Mouse (Mus musculus) myocyte (in vitro differentiated cells): ENCODE data around the gene Auts2. TPM values are rescaled to one million over a fixed set of nuclear protein-coding genes. Genes with fewer than 3 reads are reported as not detected.

Source experiments
- H3K27me3 ChIP-seq: one replicate; pipeline ENCODE4 v1.6.1; 2011; ENCODE audit not compliant: control insufficient read depth, insufficient read depth, insufficient read length
- H3K36me3 ChIP-seq: one replicate; pipeline ENCODE4 v1.6.1; 2011; ENCODE audit not compliant: control insufficient read depth, insufficient read depth
- H3K4me2 ChIP-seq: one replicate; pipeline ENCODE4 v1.6.1; 2011; ENCODE audit warnings: low read depth, control low read depth
- H3K4me3 ChIP-seq: one replicate; pipeline ENCODE4 v1.5.1; 2011; ENCODE audit warnings: mild to moderate bottlenecking, control low read depth, moderate library complexity
- H3K79me2 ChIP-seq: one replicate; pipeline ENCODE4 v1.6.1; 2011; ENCODE audit not compliant: control insufficient read depth, insufficient read depth
- H3ac ChIP-seq: one replicate; pipeline ENCODE4 v1.6.1; 2011; ENCODE audit not compliant: control insufficient read depth, insufficient read length
- CEBPB ChIP-seq: IDR thresholded peaks from 2 replicates; pipeline ENCODE4 v1.6.1; 2011; ENCODE audit warnings: mild to moderate bottlenecking, moderate library complexity; ENCODE audit not compliant: poor library complexity, insufficient read depth, severe bottlenecking
- E2F4 ChIP-seq: IDR thresholded peaks from one replicate; pipeline ENCODE4 v1.6.1; 2011; ENCODE audit warnings: mild to moderate bottlenecking, control low read depth, moderate library complexity; ENCODE audit not compliant: insufficient read depth
- MAX ChIP-seq: IDR thresholded peaks from one replicate; pipeline ENCODE4 v1.6.1; 2011; ENCODE audit warnings: low read depth, mild to moderate bottlenecking, control low read depth
- MYOD1 ChIP-seq, 3 experiments: IDR thresholded peaks; one replicate each; pipeline ENCODE4 v1.6.1; 2011; ENCODE audit warnings: control low read depth in 2 of 3, low read depth in 2 of 3, mild to moderate bottlenecking in 2 of 3, moderate library complexity in 1 of 3; ENCODE audit not compliant: insufficient read length in 2 of 3, control insufficient read depth in 1 of 3
- MYOG ChIP-seq, 3 experiments: IDR thresholded peaks; one replicate each; pipeline ENCODE4 v1.6.1; 2011; ENCODE audit warnings: control low read depth in 2 of 3, low read depth in 2 of 3, mild to moderate bottlenecking in 2 of 3; ENCODE audit not compliant: insufficient read length in 2 of 3, control insufficient read depth in 1 of 3, insufficient read depth in 1 of 3
- POLR2A ChIP-seq: IDR thresholded peaks from one replicate; pipeline ENCODE4 v1.6.1; 2011; ENCODE audit warnings: low read depth, mild to moderate bottlenecking, control low read depth, moderate library complexity; ENCODE audit not compliant: insufficient read length
- POLR2AphosphoS2 ChIP-seq: IDR thresholded peaks from one replicate; pipeline ENCODE4 v1.6.1; 2011; ENCODE audit warnings: low read depth, control low read depth; ENCODE audit not compliant: insufficient read length
- REST ChIP-seq: IDR thresholded peaks from one replicate; pipeline ENCODE4 v1.6.1; 2011; ENCODE audit warnings: mild to moderate bottlenecking, control low read depth, moderate library complexity; ENCODE audit not compliant: insufficient read depth, insufficient read length
- SRF ChIP-seq: IDR thresholded peaks from one replicate; pipeline ENCODE4 v1.6.1; 2011; ENCODE audit warnings: low read depth; ENCODE audit not compliant: control insufficient read depth, insufficient read length
- TCF12 ChIP-seq: IDR thresholded peaks from one replicate; pipeline ENCODE4 v1.6.1; 2011; ENCODE audit warnings: mild to moderate bottlenecking, control low read depth; ENCODE audit not compliant: poor library complexity, insufficient read depth, severe bottlenecking
- TCF3 ChIP-seq: IDR thresholded peaks from one replicate; pipeline ENCODE4 v1.6.1; 2011; ENCODE audit warnings: low read depth, control low read depth; ENCODE audit not compliant: insufficient read length
- USF1 ChIP-seq: IDR thresholded peaks from one replicate; pipeline ENCODE4 v1.6.1; 2011; ENCODE audit warnings: low read depth, mild to moderate bottlenecking, control low read depth, moderate library complexity
- polyA plus RNA-seq: library from polyadenylated mRNA; unstranded; fragments of >200 nt; fragmentation: generic; extraction: Trizol; gene quantifications from one replicate; pipeline ENCODE4 v1.2.1, GENCODE M21; 2012; ENCODE audit warnings: missing spikeins

Auts2 gene
- polyA plus RNA-seq, 1 experiment = 8.0 TPM

GRCm38 (mm10) chr5:132442948-132443347 is 100.2 kb downstream of the Auts2 start:
- no peak overlapping the region for H3K4me3 ChIP-seq
- H3K79me2 ChIP-seq = no peaks in the 10 kb centered on the region
- H3ac ChIP-seq = no peak overlapping the region
- no peaks in the 10 kb centered on the region for H3K27me3 ChIP-seq
- no peak overlapping the region for H3K4me2 ChIP-seq
- no peaks in the 10 kb centered on the region for H3K36me3 ChIP-seq
- TF ChIP-seq REST (no peak), MAX (no peak), E2F4 (no peak), MYOD1 (IDR thresholded peaks at IDR 0.05; ENCODE audit: control insufficient read depth in 1 of 3, insufficient read length in 2 of 3, low read depth in 2 of 3) (no peak), CEBPB (no peak)

DNA sequence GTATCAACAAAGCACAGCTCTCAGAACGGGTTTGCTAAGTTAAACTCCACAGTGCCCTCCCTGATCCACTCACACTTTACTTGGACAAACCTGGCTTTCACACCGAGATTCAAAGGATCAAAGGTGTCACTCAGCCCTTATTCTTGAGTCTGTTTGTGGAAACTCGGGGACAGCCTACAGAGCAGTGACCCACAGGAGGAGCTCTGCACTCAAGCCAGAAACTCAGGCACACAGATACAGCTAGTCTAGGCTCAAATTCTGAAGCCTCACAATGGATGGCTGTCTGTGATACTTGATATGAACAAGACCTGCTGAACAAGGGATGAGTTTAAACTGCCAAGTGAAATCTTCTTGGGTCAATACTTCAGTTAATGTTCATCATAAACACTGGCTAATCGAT is 104.7 kb downstream of the Auts2 start:
- Histone ChIP-seq H3K27me3 (no peaks in the 10 kb centered on the region), H3ac (no peak overlapping the region), H3K36me3 (no peaks in the 10 kb centered on the region), H3K4me3 (no peak overlapping the region), H3K4me2 (no peak overlapping the region), H3K79me2 (no peaks in the 10 kb centered on the region)
- TF ChIP-seq SRF = no peak
- no peak for TF ChIP-seq MYOG (IDR thresholded peaks at IDR 0.05; ENCODE audit: control insufficient read depth in 1 of 3, insufficient read depth in 1 of 3, insufficient read length in 2 of 3, low read depth in 2 of 3)

DNA sequence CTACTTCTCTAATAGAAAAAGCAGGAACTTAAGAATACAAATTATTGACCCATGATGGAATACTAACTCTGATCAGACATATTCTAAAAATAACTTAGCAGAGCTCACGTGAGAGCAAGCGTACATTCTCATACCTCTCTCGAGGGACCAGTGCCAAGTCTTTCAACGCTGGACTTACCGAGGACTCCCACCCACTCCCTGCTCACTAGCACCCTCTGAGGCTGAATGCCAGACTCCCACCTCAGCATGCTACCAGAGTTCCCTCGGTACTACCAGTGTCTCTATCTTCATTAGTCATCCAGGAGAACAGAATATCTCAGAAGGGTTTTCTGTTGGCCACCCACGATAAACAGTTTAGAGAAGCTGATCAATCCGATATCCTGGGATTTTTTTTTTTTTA is 105.2 kb downstream of the Auts2 start:
- Histone ChIP-seq H3K36me3 (no peaks in the 10 kb centered on the region), H3K4me3 (no peak overlapping the region), H3ac (no peak overlapping the region), H3K4me2 (no peak overlapping the region), H3K79me2 (no peaks in the 10 kb centered on the region), H3K27me3 (no peaks in the 10 kb centered on the region)
- TF ChIP-seq MYOG (IDR thresholded peaks at IDR 0.05; ENCODE audit: control insufficient read depth in 1 of 3, insufficient read depth in 1 of 3, insufficient read length in 2 of 3, low read depth in 2 of 3) (no peak), REST (no peak)

- TF ChIP-seq TCF12 (no peak), MAX (no peak), REST (no peak), USF1 (no peak), E2F4 (no peak), TCF3 (no peak)
- Histone ChIP-seq H3K4me3 (no peak overlapping the region), H3K36me3 (no peaks in the 10 kb centered on the region)
Observed at GRCm38 (mm10) chr5:132437478-132437877, 105.7 kb downstream of the Auts2 start.

GRCm38 (mm10) chr5:132436901-132437300 is 106.2 kb downstream of the Auts2 start:
- Histone ChIP-seq H3K36me3 (no peaks in the 10 kb centered on the region), H3K4me2 (no peak overlapping the region), H3K4me3 (no peak overlapping the region), H3K27me3 (no peaks in the 10 kb centered on the region), H3K79me2 (no peaks in the 10 kb centered on the region), H3ac (no peak overlapping the region)
- TF ChIP-seq TCF12 (no peak), TCF3 (no peak), SRF (no peak), MYOD1 (IDR thresholded peaks at IDR 0.05; ENCODE audit: control insufficient read depth in 1 of 3, insufficient read length in 2 of 3, low read depth in 2 of 3) (no peak), POLR2A (no peak), MYOG (IDR thresholded peaks at IDR 0.05; ENCODE audit: control insufficient read depth in 1 of 3, insufficient read depth in 1 of 3, insufficient read length in 2 of 3, low read depth in 2 of 3) (no peak), REST (no peak), CEBPB (no peak), E2F4 (no peak), POLR2AphosphoS2 (no peak), MAX (no peak)

More at GRCm38 (mm10) chr5:132437478-132437877, 105.7 kb downstream of the Auts2 start:
- H3K79me2 ChIP-seq = no peaks in the 10 kb centered on the region
- H3K4me2 ChIP-seq = no peak overlapping the region
- no peaks in the 10 kb centered on the region for H3K27me3 ChIP-seq
- H3ac ChIP-seq = no peak overlapping the region

GRCm38 (mm10) chr5:132436473-132436872 is 106.7 kb downstream of the Auts2 start:
- Histone ChIP-seq H3K4me2 (no peak overlapping the region), H3ac (no peak overlapping the region), H3K36me3 (no peaks in the 10 kb centered on the region), H3K4me3 (no peak overlapping the region), H3K27me3 (no peaks in the 10 kb centered on the region), H3K79me2 (no peaks in the 10 kb centered on the region)
- TF ChIP-seq SRF (no peak), E2F4 (no peak), REST (no peak), TCF12 (no peak), USF1 (no peak), POLR2A (no peak), MYOD1 (IDR thresholded peaks at IDR 0.05; ENCODE audit: control insufficient read depth in 1 of 3, insufficient read length in 2 of 3, low read depth in 2 of 3) (no peak)
